Mouse (Mus musculus) erythroblast, embryonic 14.5 days (primary cell): ENCODE results near the gene Msl3l2.

Source experiments
- GATA1 ChIP-seq: IDR thresholded peaks from 2 replicates; pipeline ENCODE4 v1.6.1; 2012; ENCODE audit warnings: low read length, inconsistent platforms, mixed read lengths
- TAL1 ChIP-seq: IDR thresholded peaks from 3 replicates; pipeline ENCODE4 v1.6.1; 2012; ENCODE audit warnings: low read length, inconsistent platforms, mixed read lengths

GRCm38 (mm10) chr10:56099641-56100310, 6.9 kb upstream of the Msl3l2 start:
- TF ChIP-seq GATA1 (no peak), TAL1 (no peak)
